Mouse (Mus musculus) heart, postnatal 0 days (tissue): ENCODE data around the gene Dpm3.
A peak's percentile ranks its signal among the peaks of the same experiment; 100 is the strongest.

Experiments
- CTCF ChIP-seq: IDR thresholded peaks from 2 replicates; pipeline ENCODE4 v1.5.1; 2016; ENCODE audit warnings: antibody characterized with exemption, control low read depth, low read depth
- EP300 ChIP-seq: IDR thresholded peaks from 2 replicates; pipeline ENCODE4 v1.6.1; 2016; ENCODE audit warnings: antibody characterized with exemption, low read depth

GRCm38 (mm10) chr3:89228180-89228549, 31.0 kb upstream of the Dpm3 start:
- TF ChIP-seq CTCF: peak; percentile 96
- no peak for TF ChIP-seq EP300
